Mouse (Mus musculus) testis, postnatal 10 days (tissue): ENCODE results near the gene 5730596B20Rik.

Experiments
- DNase-seq: peaks from one replicate; pipeline ENCODE4 v3.0.0; 2021; ENCODE audit warnings: low spot score

The 5730596B20Rik gene

GRCm38 (mm10) chr6:52213119-52213986, 36.1 kb downstream of the 5730596B20Rik start, which contains the start of the genes Hoxa3 and Gm28308:
Hoxa3 (minus strand) TSS chr6:52213336.
Gm28308 (minus strand) TSS chr6:52213339.
- DNase-seq, result no peak

- no peak for DNase-seq
Observed at GRCm38 (mm10) chr6:52214271-52214670, 37.0 kb downstream of the 5730596B20Rik start.

- no peak for DNase-seq
Observed at GRCm38 (mm10) chr6:52215070-52215469, 37.8 kb downstream of the 5730596B20Rik start.

GRCm38 (mm10) chr6:52215771-52216535, 38.7 kb downstream of the 5730596B20Rik start:
- DNase-seq, result no peak

- no peak for DNase-seq
Observed at GRCm38 (mm10) chr6:52216691-52217458, 39.6 kb downstream of the 5730596B20Rik start.

GRCm38 (mm10) chr6:52217459-52217768, 40.1 kb downstream of the 5730596B20Rik start:
- no peak for DNase-seq

- DNase-seq, result no peak
Observed at GRCm38 (mm10) chr6:52217895-52218642, 40.8 kb downstream of the 5730596B20Rik start.

- DNase-seq, result peak; percentile 42
Observed at GRCm38 (mm10) chr6:52218643-52219215, 41.4 kb downstream of the 5730596B20Rik start.

GRCm38 (mm10) chr6:52219234-52219942, 42.1 kb downstream of the 5730596B20Rik start:
- peak; percentile 36 for DNase-seq

- DNase-seq, result peak; percentile 39
Observed at GRCm38 (mm10) chr6:52220003-52220864, 42.9 kb downstream of the 5730596B20Rik start.

GRCm38 (mm10) chr6:52220865-52221310, 43.6 kb downstream of the 5730596B20Rik start:
- DNase-seq, result no peak

- DNase-seq, result peak; percentile 93
Observed at GRCm38 (mm10) chr6:52221337-52221992, 44.2 kb downstream of the 5730596B20Rik start, which contains the start of gene Hoxa7. Hoxa7 (minus strand) TSS chr6:52221854.

- peak; percentile 50 for DNase-seq
Observed at GRCm38 (mm10) chr6:52221993-52222685, 44.8 kb downstream of the 5730596B20Rik start.

- peak; percentile 33 for DNase-seq
Observed at GRCm38 (mm10) chr6:52222729-52223128, 45.4 kb downstream of the 5730596B20Rik start.

- peak; percentile 33 for DNase-seq
Observed at GRCm38 (mm10) chr6:52223939-52224760, 46.9 kb downstream of the 5730596B20Rik start.

GRCm38 (mm10) chr6:52224895-52225611, 47.8 kb downstream of the 5730596B20Rik start:
- no peak for DNase-seq
